Mouse (Mus musculus) limb, embryonic 15.5 days (tissue): ENCODE measurements at regions not wholly inside any gene's neighbourhood (a gene's known extent, or its start where the extent isn't known, plus 50 kb on each side); places are given as distances from the start of the nearest gene placed in this dataset.

Experiments used
- ATAC-seq: fragments of 200-750 bp; cut with Nextera tagmentation; 2 replicates; pipeline ENCODE4 v1.8.0; 2017; ENCODE audit warnings: low read depth, moderate TSS enrichment; ENCODE audit not compliant: insufficient number of reproducible peaks, low FRiP score, low TSS enrichment
- H3K27ac ChIP-seq: fragments of 300-500 bp; sonication (generic); 2 replicates; pipeline ENCODE4 v1.5.1; 2015; ENCODE audit warnings: moderate library complexity, mild to moderate bottlenecking, inconsistent platforms
- H3K27me3 ChIP-seq: fragments of 300-500 bp; sonication (generic); 2 replicates; pipeline ENCODE4 v1.6.1; 2015; ENCODE audit warnings: inconsistent platforms
- H3K36me3 ChIP-seq: fragments of 300-500 bp; sonication (generic); 2 replicates; pipeline ENCODE4 v1.6.1; 2015; ENCODE audit warnings: inconsistent platforms
- H3K4me1 ChIP-seq: fragments of 300-500 bp; sonication (generic); 2 replicates; pipeline ENCODE4 v1.6.1; 2015; ENCODE audit warnings: inconsistent platforms
- H3K4me2 ChIP-seq: fragments of 300-500 bp; sonication (generic); 2 replicates; pipeline ENCODE4 v1.6.1; 2015; ENCODE audit warnings: mild to moderate bottlenecking, inconsistent platforms
- H3K4me3 ChIP-seq: fragments of 300-500 bp; sonication (generic); 2 replicates; pipeline ENCODE4 v1.5.1; 2015; ENCODE audit warnings: mild to moderate bottlenecking, inconsistent platforms
- H3K9ac ChIP-seq: fragments of 300-500 bp; sonication (generic); 2 replicates; pipeline ENCODE4 v1.6.1; 2015; ENCODE audit warnings: inconsistent platforms
- H3K9me3 ChIP-seq: fragments of 300-500 bp; sonication (generic); 2 replicates; pipeline ENCODE4 v1.6.1; 2016; ENCODE audit warnings: inconsistent platforms
- WGBS: fragments of 180-500 bp; shearing (Covaris S2); methylation state at CpG from one replicate; pipeline ENCODE4 v1.1.7; 2015; 5-methylcytosine and 5-hydroxymethylcytosine counted together

GRCm38 (mm10) chr7:124680561-124680960 lies 697.9 kb downstream of the Hs3st4 start:
- no peak for ATAC-seq
- Histone ChIP-seq H3K27me3 (no peaks in the 10 kb centered on the region), H3K4me2 (no peak overlapping the region), H3K9ac (no peak overlapping the region), H3K9me3 (no peaks in the 10 kb centered on the region), H3K4me3 (no peak overlapping the region), H3K27ac (no peak overlapping the region), H3K4me1 (no peaks in the 10 kb centered on the region), H3K36me3 (no peaks in the 10 kb centered on the region)

- no peaks in the 10 kb centered on the region for H3K27me3 ChIP-seq
- H3K36me3 ChIP-seq: no peaks in the 10 kb centered on the region
- H3K4me2 ChIP-seq: no peak overlapping the region
- no peak for ATAC-seq
- WGBS: 79% methylated on average over 10 of the region's 10 CpGs
- H3K9ac ChIP-seq: no peak overlapping the region
- H3K27ac ChIP-seq: no peak overlapping the region
- no peaks in the 10 kb centered on the region for H3K9me3 ChIP-seq
- H3K4me1 ChIP-seq: no peaks in the 10 kb centered on the region
- no peak overlapping the region for H3K4me3 ChIP-seq
These were observed 698.5 kb downstream of the Hs3st4 start for GRCm38 (mm10) chr7:124681212-124681611.

GRCm38 (mm10) chr7:124681820-124682219 lies 699.2 kb downstream of the Hs3st4 start:
- H3K27me3 ChIP-seq: no peaks in the 10 kb centered on the region
- H3K9ac ChIP-seq: no peak overlapping the region
- H3K4me3 ChIP-seq: no peak overlapping the region
- WGBS: 91% methylated on average over 2 of the region's 2 CpGs
- no peaks in the 10 kb centered on the region for H3K4me1 ChIP-seq
- H3K27ac ChIP-seq: no peak overlapping the region
- ATAC-seq: no peak
- H3K36me3 ChIP-seq: no peaks in the 10 kb centered on the region
- no peaks in the 10 kb centered on the region for H3K9me3 ChIP-seq
- H3K4me2 ChIP-seq: no peak overlapping the region

GRCm38 (mm10) chr7:124685424-124685823 lies 702.8 kb downstream of the Hs3st4 start:
- ATAC-seq: no peak

GRCm38 (mm10) chr7:124704163-124704824 lies 721.6 kb downstream of the Hs3st4 start:
- no peaks in the 10 kb centered on the region for H3K36me3 ChIP-seq
- no peak overlapping the region for H3K4me2 ChIP-seq
- WGBS: 36% methylated on average over 6 of the region's 6 CpGs
- no peak for ATAC-seq
- no peaks in the 10 kb centered on the region for H3K9me3 ChIP-seq
- no peak overlapping the region for H3K9ac ChIP-seq
- H3K4me3 ChIP-seq: no peak overlapping the region
- 0 out of 2 replicates have a peak, but pooled peaks cover 6% of the 10 kb centered on the region for H3K4me1 ChIP-seq
- H3K27ac ChIP-seq: no peak overlapping the region
- no peaks in the 10 kb centered on the region for H3K27me3 ChIP-seq

More at GRCm38 (mm10) chr7:124685424-124685823, 702.8 kb downstream of the Hs3st4 start:
- no peaks in the 10 kb centered on the region for H3K4me1 ChIP-seq
- H3K4me3 ChIP-seq: no peak overlapping the region
- no peak overlapping the region for H3K27ac ChIP-seq
- no peaks in the 10 kb centered on the region for H3K9me3 ChIP-seq
- no peaks in the 10 kb centered on the region for H3K27me3 ChIP-seq
- WGBS: 32% methylated on average over 2 of the region's 2 CpGs
- H3K36me3 ChIP-seq: no peaks in the 10 kb centered on the region
- H3K4me2 ChIP-seq: no peak overlapping the region
- no peak overlapping the region for H3K9ac ChIP-seq

- 34% methylated on average over 3 of the region's 3 CpGs for WGBS
- Histone ChIP-seq H3K27ac (no peak overlapping the region), H3K4me3 (no peak overlapping the region), H3K9me3 (no peaks in the 10 kb centered on the region), H3K36me3 (no peaks in the 10 kb centered on the region), H3K4me1 (0 out of 2 replicates have a peak, but pooled peaks cover 6% of the 10 kb centered on the region), H3K27me3 (no peaks in the 10 kb centered on the region), H3K9ac (no peak overlapping the region), H3K4me2 (no peak overlapping the region)
- no peak for ATAC-seq
These were observed 724.5 kb downstream of the Hs3st4 start for GRCm38 (mm10) chr7:124707143-124707542.

- Histone ChIP-seq H3K9ac (no peak overlapping the region), H3K27ac (no peak overlapping the region), H3K9me3 (no peaks in the 10 kb centered on the region), H3K36me3 (no peaks in the 10 kb centered on the region), H3K4me3 (no peak overlapping the region), H3K27me3 (no peaks in the 10 kb centered on the region), H3K4me1 (0 out of 2 replicates have a peak, but pooled peaks cover 6% of the 10 kb centered on the region), H3K4me2 (no peak overlapping the region)
- 18% methylated on average over 11 of the region's 11 CpGs for WGBS
- ATAC-seq: peak; percentile 61; the same call in 1 of the 2 replicates
These were observed 726.3 kb downstream of the Hs3st4 start for GRCm38 (mm10) chr7:124708771-124709485.

- H3K4me3 ChIP-seq: no peak overlapping the region
- H3K27me3 ChIP-seq: no peaks in the 10 kb centered on the region
- ATAC-seq: no peak
- H3K36me3 ChIP-seq: no peaks in the 10 kb centered on the region
- H3K4me1 ChIP-seq: peaks cover 6% of the 10 kb centered on the region; the same call in 1 of the 2 replicates
- no peaks in the 10 kb centered on the region for H3K9me3 ChIP-seq
- no peak overlapping the region for H3K27ac ChIP-seq
- WGBS: 69% methylated on average over 1 of the region's 1 CpGs
- H3K9ac ChIP-seq: no peak overlapping the region
- H3K4me2 ChIP-seq: no peak overlapping the region
These were observed 723.5 kb upstream of the Kdm8 start for GRCm38 (mm10) chr7:124720927-124721326.

GRCm38 (mm10) chr7:124742086-124742485 lies 702.4 kb upstream of the Kdm8 start:
- Histone ChIP-seq H3K4me1 (no peaks in the 10 kb centered on the region), H3K4me3 (no peak overlapping the region), H3K36me3 (no peaks in the 10 kb centered on the region), H3K4me2 (no peak overlapping the region), H3K27ac (no peak overlapping the region), H3K9ac (no peak overlapping the region), H3K9me3 (no peaks in the 10 kb centered on the region), H3K27me3 (peaks cover 4% of the 10 kb centered on the region; the same call in 1 of the 2 replicates)
- no peak for ATAC-seq
- WGBS: 0% methylated on average over 2 of the region's 2 CpGs

GRCm38 (mm10) chr7:124746321-124746720 lies 698.2 kb upstream of the Kdm8 start:
- no peak overlapping the region for H3K9ac ChIP-seq
- H3K36me3 ChIP-seq: no peaks in the 10 kb centered on the region
- no peak overlapping the region for H3K4me2 ChIP-seq
- WGBS: 80% methylated on average over 2 of the region's 2 CpGs
- no peaks in the 10 kb centered on the region for H3K9me3 ChIP-seq
- no peaks in the 10 kb centered on the region for H3K4me1 ChIP-seq
- H3K4me3 ChIP-seq: no peak overlapping the region
- H3K27me3 ChIP-seq: peaks cover 4% of the 10 kb centered on the region; the same call in 1 of the 2 replicates
- H3K27ac ChIP-seq: no peak overlapping the region
- ATAC-seq: no peak

- H3K36me3 ChIP-seq: no peaks in the 10 kb centered on the region
- H3K27me3 ChIP-seq: peaks cover 4% of the 10 kb centered on the region; the same call in 1 of the 2 replicates
- H3K4me1 ChIP-seq: no peaks in the 10 kb centered on the region
- no peak overlapping the region for H3K4me2 ChIP-seq
- WGBS: 68% methylated on average over 3 of the region's 3 CpGs
- no peak overlapping the region for H3K4me3 ChIP-seq
- H3K27ac ChIP-seq: no peak overlapping the region
- no peaks in the 10 kb centered on the region for H3K9me3 ChIP-seq
- no peak overlapping the region for H3K9ac ChIP-seq
- no peak for ATAC-seq
These were observed 696.1 kb upstream of the Kdm8 start for GRCm38 (mm10) chr7:124748396-124748795.

GRCm38 (mm10) chr7:124759084-124759483 lies 685.4 kb upstream of the Kdm8 start:
- no peak overlapping the region for H3K4me2 ChIP-seq
- H3K9ac ChIP-seq: no peak overlapping the region
- WGBS: 88% methylated on average over 4 of the region's 4 CpGs
- no peaks in the 10 kb centered on the region for H3K27me3 ChIP-seq
- H3K4me3 ChIP-seq: no peak overlapping the region
- no peak for ATAC-seq
- no peaks in the 10 kb centered on the region for H3K36me3 ChIP-seq
- no peaks in the 10 kb centered on the region for H3K9me3 ChIP-seq
- H3K27ac ChIP-seq: no peak overlapping the region
- H3K4me1 ChIP-seq: no peaks in the 10 kb centered on the region
